Mouse (Mus musculus) kidney, embryonic 15.5 days (tissue): Measurements from ENCODE around the gene Fa2h. TPM values are rescaled to one million over a fixed set of nuclear protein-coding genes. Genes with fewer than 3 reads are reported as not detected.

Experiments used
- ATAC-seq: fragments of 200-750 bp; cut with Nextera tagmentation; replicated peaks from 2 replicates; pipeline ENCODE4 v1.8.0; 2017; ENCODE audit warnings: moderate TSS enrichment; ENCODE audit not compliant: low FRiP score
- H3K27ac ChIP-seq: fragments of 300-500 bp; sonication (generic); 2 replicates; pipeline ENCODE4 v1.5.1; 2015; ENCODE audit warnings: mild to moderate bottlenecking, inconsistent platforms
- H3K27me3 ChIP-seq: fragments of 300-500 bp; sonication (generic); 2 replicates; pipeline ENCODE4 v1.6.1; 2015; ENCODE audit warnings: inconsistent platforms
- H3K36me3 ChIP-seq: fragments of 300-500 bp; sonication (generic); 2 replicates; pipeline ENCODE4 v1.6.1; 2015; ENCODE audit warnings: inconsistent platforms
- H3K4me1 ChIP-seq: fragments of 300-500 bp; sonication (generic); 2 replicates; pipeline ENCODE4 v1.6.1; 2015; ENCODE audit warnings: inconsistent platforms
- H3K4me2 ChIP-seq: fragments of 300-500 bp; sonication (generic); 2 replicates; pipeline ENCODE4 v1.6.1; 2015; ENCODE audit warnings: moderate library complexity, mild to moderate bottlenecking, inconsistent platforms
- H3K4me3 ChIP-seq: fragments of 300-500 bp; sonication (generic); replicated peaks from 2 replicates; pipeline ENCODE4 v1.5.1; 2015; ENCODE audit warnings: mild to moderate bottlenecking, inconsistent platforms
- H3K9ac ChIP-seq: fragments of 300-500 bp; sonication (generic); 2 replicates; pipeline ENCODE4 v1.6.1; 2015; ENCODE audit warnings: mild to moderate bottlenecking, inconsistent platforms
- H3K9me3 ChIP-seq: fragments of 300-500 bp; sonication (generic); replicated peaks from 2 replicates; pipeline ENCODE4 v1.6.1; 2016; ENCODE audit warnings: inconsistent platforms
- WGBS: fragments of 180-500 bp; shearing (Covaris S2); methylation state at CpG from one replicate; pipeline ENCODE4 v1.1.7; 2015; ENCODE audit warnings: mixed read lengths; 5-methylcytosine and 5-hydroxymethylcytosine counted together
- polyA plus RNA-seq: library from polyadenylated mRNA; unstranded; fragments of >200 nt; fragmentation: Nextera tagmentation; extraction: Ambion mirVana; gene quantifications from 2 replicates; pipeline ENCODE4 v1.2.1, GENCODE M21; 2015

Gene Fa2h
- 1.0 TPM in 2 replicates for polyA plus RNA-seq

DNA sequence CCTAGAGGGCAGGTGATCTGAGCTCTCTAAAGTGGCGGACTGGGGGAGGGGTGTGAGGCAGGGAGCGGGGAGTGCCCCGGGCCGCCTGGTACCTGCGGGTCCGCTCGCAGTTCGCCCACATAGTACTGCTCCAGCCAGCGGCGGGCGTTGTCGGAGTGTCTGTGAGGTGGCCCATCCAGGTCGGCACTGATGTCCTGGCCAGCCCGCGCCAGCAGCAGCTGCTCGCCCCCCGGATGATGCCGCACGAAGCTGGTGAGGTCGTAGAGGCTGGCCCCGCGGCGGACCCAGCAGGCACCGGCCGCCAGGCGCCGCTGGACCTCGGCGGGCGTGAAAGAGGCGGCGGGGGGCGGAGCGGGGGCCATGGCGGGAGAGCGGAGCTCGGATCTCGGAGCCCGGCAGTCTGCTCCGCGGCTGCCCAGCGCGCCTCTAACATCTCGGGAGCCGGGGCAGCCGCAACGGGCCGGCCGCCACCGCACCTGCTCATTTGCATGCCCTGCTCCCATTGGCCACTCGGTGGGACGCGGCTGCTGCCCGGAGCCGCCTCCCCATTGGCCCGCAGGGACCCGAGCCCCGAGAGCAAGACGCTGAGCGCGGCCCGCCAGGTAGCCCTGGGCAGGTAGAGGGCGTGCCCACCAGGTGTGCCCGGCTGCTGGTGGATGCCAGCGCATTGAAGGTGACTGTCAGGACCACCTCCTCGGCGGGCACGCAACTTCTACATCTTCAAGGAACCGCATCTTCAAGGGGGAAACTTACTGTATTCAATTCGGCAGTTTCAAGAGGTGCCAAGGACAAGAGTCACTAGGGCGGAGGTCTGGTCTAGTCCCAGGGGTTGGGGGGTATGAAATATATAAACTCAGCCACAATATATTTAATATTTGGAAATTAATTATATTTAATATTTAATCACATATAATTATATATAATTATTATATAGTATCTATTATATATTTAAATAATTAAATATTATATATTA, at the start of gene Fa2h:
Fa2h (minus strand) TSS at position 434 of the 973 bp plus-strand sequence.
- no peaks in the 10 kb centered on the region for H3K9me3 ChIP-seq
- peak within 1 kb of the TSS; percentile 97 for H3K4me2 ChIP-seq
- H3K4me1 ChIP-seq: peaks cover 13% of the 10 kb centered on the region
- peak; percentile 99 for ATAC-seq
- H3K27ac ChIP-seq: no peak within 1 kb of the TSS
- no peaks in the 10 kb centered on the region for H3K36me3 ChIP-seq
- H3K27me3 ChIP-seq: peaks cover 66% of the 10 kb centered on the region
- 1% methylated on average over 66 of the region's 71 CpGs for WGBS
- peak within 1 kb of the TSS; percentile 38; the same call in 1 of the 2 replicates for H3K9ac ChIP-seq
- H3K4me3 ChIP-seq: peak within 1 kb of the TSS; percentile 53

- no peak overlapping the region for H3K27ac ChIP-seq
- no peaks in the 10 kb centered on the region for H3K36me3 ChIP-seq
- no peak overlapping the region for H3K4me3 ChIP-seq
- H3K4me2 ChIP-seq: 0 out of 2 replicates have a peak overlapping the region, but pooled peaks have one; percentile 32
- H3K27me3 ChIP-seq: no peaks in the 10 kb centered on the region
- ATAC-seq: no peak; the same call in 1 of the 2 replicates
- 14% methylated on average over 9 of the region's 9 CpGs for WGBS
- no peak overlapping the region; the same call in 1 of the 2 replicates for H3K9ac ChIP-seq
- peaks cover 7% of the 10 kb centered on the region for H3K4me1 ChIP-seq
- no peaks in the 10 kb centered on the region for H3K9me3 ChIP-seq
Measured at GRCm38 (mm10) chr8:111439189-111439588, 45.6 kb upstream of the Fa2h start.

DNA sequence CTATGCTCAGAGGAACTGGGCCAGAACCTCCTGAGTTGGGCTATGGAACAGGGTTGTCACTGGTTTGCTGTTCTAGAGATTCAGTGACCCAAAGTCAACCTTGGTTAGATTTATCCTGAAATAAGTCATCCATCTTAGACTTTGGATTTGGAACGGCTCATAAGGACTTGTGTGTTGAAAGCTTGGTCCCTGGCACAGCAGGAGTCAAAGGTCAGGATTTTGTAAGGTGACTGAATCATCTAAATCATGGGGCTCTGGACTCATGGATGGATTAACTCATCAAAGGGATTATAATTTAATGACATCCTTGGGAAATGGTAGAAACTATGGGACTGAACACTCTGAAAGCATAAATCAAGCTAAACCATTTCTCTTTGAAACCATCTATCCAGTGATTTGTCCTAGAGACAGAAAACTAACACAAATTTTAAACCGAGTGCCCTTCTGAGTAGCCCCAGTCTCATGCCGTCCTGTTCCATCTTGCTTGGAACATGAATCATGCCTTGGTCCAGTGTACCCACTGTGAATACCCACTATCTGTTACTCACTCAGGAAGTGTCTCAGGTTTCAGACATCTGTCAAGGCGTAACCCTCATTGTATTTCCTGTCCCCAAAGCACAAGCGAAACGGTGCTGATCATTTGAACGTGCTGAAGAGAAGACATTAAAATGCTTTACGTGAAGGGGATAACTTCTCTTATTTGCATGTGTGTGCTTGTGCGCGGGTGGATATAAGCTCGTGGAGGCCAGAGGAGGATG, 41.6 kb upstream of the Fa2h start:
- WGBS: 25% methylated on average over 11 of the region's 11 CpGs

GRCm38 (mm10) chr8:111424646-111425045, 31.0 kb upstream of the Fa2h start:
- WGBS: 79% methylated on average over 9 of the region's 9 CpGs
- Histone ChIP-seq H3K4me3 (no peak overlapping the region), H3K36me3 (no peaks in the 10 kb centered on the region), H3K4me1 (peaks cover 10% of the 10 kb centered on the region; the same call in 1 of the 2 replicates), H3K27me3 (no peaks in the 10 kb centered on the region), H3K9ac (no peak overlapping the region), H3K27ac (no peak overlapping the region), H3K4me2 (no peak overlapping the region), H3K9me3 (no peaks in the 10 kb centered on the region)
- ATAC-seq: no peak

More for the DNA sequence above, 41.6 kb upstream of the Fa2h start:
- no peaks in the 10 kb centered on the region for H3K36me3 ChIP-seq
- ATAC-seq: 0 out of 2 replicates have a peak, but pooled peaks have one; percentile 66
- no peak overlapping the region for H3K27ac ChIP-seq
- H3K4me1 ChIP-seq: 0 out of 2 replicates have a peak, but pooled peaks cover 2% of the 10 kb centered on the region
- H3K4me3 ChIP-seq: no peak overlapping the region
- H3K4me2 ChIP-seq: no peak overlapping the region
- no peaks in the 10 kb centered on the region for H3K27me3 ChIP-seq
- no peak overlapping the region for H3K9ac ChIP-seq
- H3K9me3 ChIP-seq: no peaks in the 10 kb centered on the region

DNA sequence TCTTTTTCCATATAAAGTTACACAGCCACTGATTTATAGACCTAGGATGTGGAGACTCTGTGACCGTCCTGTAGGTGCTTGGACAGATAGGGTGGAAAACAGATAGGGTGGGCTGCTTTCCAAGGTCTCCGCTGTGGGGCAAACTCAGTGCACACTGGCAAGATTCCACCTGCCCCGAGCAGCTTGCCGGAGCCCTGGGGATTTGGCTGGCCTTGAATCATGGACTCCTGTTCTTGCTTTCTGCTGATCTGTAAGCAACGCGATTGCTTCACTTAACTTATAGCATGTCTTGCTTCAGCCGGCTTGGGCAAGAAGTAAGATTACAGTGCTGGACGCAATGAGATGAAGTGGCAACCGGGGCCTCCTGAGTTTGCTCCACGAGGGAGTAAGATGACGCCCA, 30.6 kb upstream of the Fa2h start:
- no peak overlapping the region for H3K9ac ChIP-seq
- H3K27me3 ChIP-seq: no peaks in the 10 kb centered on the region
- H3K4me1 ChIP-seq: peaks cover 10% of the 10 kb centered on the region; the same call in 1 of the 2 replicates
- H3K36me3 ChIP-seq: no peaks in the 10 kb centered on the region
- H3K4me2 ChIP-seq: no peak overlapping the region
- H3K4me3 ChIP-seq: no peak overlapping the region
- no peak overlapping the region for H3K27ac ChIP-seq
- no peak; the same call in 1 of the 2 replicates for ATAC-seq
- H3K9me3 ChIP-seq: no peaks in the 10 kb centered on the region
- 50% methylated on average over 11 of the region's 11 CpGs for WGBS

GRCm38 (mm10) chr8:111422614-111423013, 29.0 kb upstream of the Fa2h start:
- no peak for ATAC-seq
- Histone ChIP-seq H3K4me1 (peaks cover 10% of the 10 kb centered on the region; the same call in 1 of the 2 replicates), H3K27ac (no peak overlapping the region), H3K9me3 (no peaks in the 10 kb centered on the region), H3K36me3 (no peaks in the 10 kb centered on the region), H3K4me2 (no peak overlapping the region), H3K4me3 (no peak overlapping the region), H3K9ac (no peak overlapping the region), H3K27me3 (no peaks in the 10 kb centered on the region)
- WGBS: 77% methylated on average over 2 of the region's 2 CpGs

GRCm38 (mm10) chr8:111419171-111419570, 25.5 kb upstream of the Fa2h start:
- 70% methylated on average over 3 of the region's 3 CpGs for WGBS
- H3K4me1 ChIP-seq: peaks cover 1% of the 10 kb centered on the region; the same call in 1 of the 2 replicates
- H3K4me3 ChIP-seq: no peak overlapping the region
- no peaks in the 10 kb centered on the region for H3K36me3 ChIP-seq
- no peak overlapping the region for H3K27ac ChIP-seq
- ATAC-seq: no peak
- no peak overlapping the region for H3K9ac ChIP-seq
- no peaks in the 10 kb centered on the region for H3K27me3 ChIP-seq
- H3K9me3 ChIP-seq: no peaks in the 10 kb centered on the region
- no peak overlapping the region for H3K4me2 ChIP-seq

DNA sequence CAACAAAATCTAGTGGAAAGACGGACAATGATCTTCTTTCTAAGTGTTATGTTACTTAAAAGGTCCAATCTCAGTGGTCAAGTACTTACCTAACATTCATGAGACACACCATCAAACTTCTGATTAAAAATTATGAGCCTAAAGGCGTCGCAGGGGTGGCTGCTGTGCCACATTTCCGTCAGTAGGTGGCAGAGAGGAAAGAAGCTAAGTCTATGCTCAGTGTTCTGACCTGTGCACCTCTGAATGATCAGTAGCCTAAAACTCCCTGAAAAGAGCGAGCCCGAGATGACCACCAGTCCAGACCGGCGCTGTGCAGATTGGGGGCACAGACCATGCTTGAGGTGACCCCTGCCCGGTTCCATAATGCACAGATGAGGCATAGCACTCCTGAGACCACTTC, 25.0 kb upstream of the Fa2h start:
- Histone ChIP-seq H3K4me1 (no peaks in the 10 kb centered on the region), H3K9ac (no peak overlapping the region), H3K4me3 (no peak overlapping the region), H3K4me2 (no peak overlapping the region), H3K27ac (no peak overlapping the region), H3K36me3 (no peaks in the 10 kb centered on the region), H3K9me3 (no peaks in the 10 kb centered on the region), H3K27me3 (no peaks in the 10 kb centered on the region)
- WGBS: 30% methylated on average over 9 of the region's 9 CpGs
- no peak; the same call in 1 of the 2 replicates for ATAC-seq

- WGBS: 81% methylated on average over 10 of the region's 10 CpGs
- Histone ChIP-seq H3K4me1 (no peaks in the 10 kb centered on the region), H3K4me2 (no peak overlapping the region), H3K27me3 (no peaks in the 10 kb centered on the region), H3K4me3 (no peak overlapping the region), H3K9me3 (no peaks in the 10 kb centered on the region), H3K36me3 (no peaks in the 10 kb centered on the region), H3K27ac (no peak overlapping the region), H3K9ac (no peak overlapping the region)
- ATAC-seq: no peak
Measured at GRCm38 (mm10) chr8:111417222-111417621, 23.6 kb upstream of the Fa2h start.

GRCm38 (mm10) chr8:111403391-111403790, 9.8 kb upstream of the Fa2h start:
- no peaks in the 10 kb centered on the region for H3K4me1 ChIP-seq
- H3K4me3 ChIP-seq: no peak overlapping the region
- H3K36me3 ChIP-seq: no peaks in the 10 kb centered on the region
- WGBS: 45% methylated on average over 4 of the region's 4 CpGs
- H3K9ac ChIP-seq: no peak overlapping the region
- H3K9me3 ChIP-seq: no peaks in the 10 kb centered on the region
- ATAC-seq: no peak
- H3K4me2 ChIP-seq: no peak overlapping the region
- H3K27me3 ChIP-seq: 0 out of 2 replicates have a peak, but pooled peaks cover 4% of the 10 kb centered on the region
- H3K27ac ChIP-seq: no peak overlapping the region

DNA sequence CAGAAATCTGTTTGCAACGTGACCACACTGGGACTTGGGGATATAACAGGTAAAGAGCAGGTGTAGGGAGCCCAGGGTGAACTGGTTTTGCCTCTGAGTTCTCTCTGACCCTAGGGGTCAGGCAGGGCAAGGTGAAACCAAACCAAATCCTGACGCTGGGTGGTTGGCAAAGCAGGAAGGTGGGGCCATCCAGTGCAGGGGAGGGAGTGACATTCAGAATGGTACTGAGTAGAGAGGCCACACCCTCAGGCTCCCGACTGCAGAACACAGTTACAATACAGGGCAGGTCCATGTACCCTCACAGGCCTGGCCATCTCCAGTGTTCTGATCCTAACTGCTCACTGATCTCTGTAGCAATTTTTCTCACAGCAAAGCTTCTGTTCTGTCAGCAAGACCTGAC, 2.4 kb downstream of the Fa2h start:
- Histone ChIP-seq H3K27me3 (peaks cover 63% of the 10 kb centered on the region), H3K9me3 (no peaks in the 10 kb centered on the region), H3K27ac (no peak overlapping the region), H3K9ac (no peak overlapping the region), H3K4me1 (peaks cover 17% of the 10 kb centered on the region), H3K4me3 (no peak overlapping the region), H3K36me3 (no peaks in the 10 kb centered on the region), H3K4me2 (no peak overlapping the region)
- ATAC-seq: no peak
- 29% methylated on average over 3 of the region's 3 CpGs for WGBS

DNA sequence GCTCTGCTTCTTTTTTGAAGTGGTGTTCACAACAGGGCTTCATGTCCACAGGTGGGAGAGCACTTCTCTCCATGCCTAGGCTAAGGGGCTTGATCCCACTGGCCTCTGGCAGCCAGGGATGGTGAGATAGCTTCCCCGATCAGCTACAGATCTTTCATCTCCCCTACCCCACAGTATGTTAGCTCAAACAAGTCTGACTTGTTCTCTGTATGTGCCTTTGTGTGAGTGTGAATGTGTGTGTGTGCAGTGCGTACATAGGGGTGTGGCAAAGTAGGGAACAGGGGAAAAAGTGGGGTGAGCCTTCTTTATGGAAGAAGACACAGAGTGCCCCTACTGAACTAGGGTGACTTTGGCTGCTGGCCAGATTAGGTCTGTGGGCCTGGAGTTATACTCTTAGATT, 2.8 kb downstream of the Fa2h start:
- Histone ChIP-seq H3K9ac (no peak overlapping the region), H3K4me3 (no peak overlapping the region), H3K36me3 (no peaks in the 10 kb centered on the region), H3K9me3 (no peaks in the 10 kb centered on the region), H3K4me1 (peaks cover 17% of the 10 kb centered on the region), H3K27ac (no peak overlapping the region), H3K4me2 (no peak overlapping the region), H3K27me3 (peaks cover 59% of the 10 kb centered on the region)
- no peak for ATAC-seq
- WGBS: 79% methylated on average over 2 of the region's 2 CpGs
